Mouse (Mus musculus) kidney, embryonic 16.5 days (tissue): ENCODE measurements at regions not wholly inside any gene's neighbourhood (a gene's known extent, or its start where the extent isn't known, plus 50 kb on each side); places are given as distances from the start of the nearest gene placed in this dataset.
A peak's percentile ranks its signal among the peaks of the same experiment; 100 is the strongest.

Experiments
- ATAC-seq: fragments of 200-750 bp; cut with Nextera tagmentation; 2 replicates; pipeline ENCODE4 v1.8.0; 2017; ENCODE audit warnings: moderate TSS enrichment; ENCODE audit not compliant: low FRiP score, low TSS enrichment
- H3K27ac ChIP-seq: fragments of 300-500 bp; sonication (generic); 2 replicates; pipeline ENCODE4 v1.5.1; 2014; ENCODE audit warnings: low read length
- H3K27me3 ChIP-seq: fragments of 300-500 bp; sonication (generic); 2 replicates; pipeline ENCODE4 v1.6.1; 2014; ENCODE audit warnings: low read length, control low read depth, mixed read lengths; ENCODE audit not compliant: insufficient read depth
- H3K36me3 ChIP-seq: fragments of 300-500 bp; sonication (generic); 2 replicates; pipeline ENCODE4 v1.6.1; 2014; ENCODE audit warnings: low read length, control low read depth, mixed read lengths; ENCODE audit not compliant: insufficient read depth
- H3K4me1 ChIP-seq: fragments of 300-500 bp; sonication (generic); 2 replicates; pipeline ENCODE4 v1.6.1; 2014; ENCODE audit warnings: low read length, control low read depth, mixed read lengths; ENCODE audit not compliant: insufficient read depth
- H3K4me2 ChIP-seq: fragments of 300-500 bp; sonication (generic); replicated peaks from 2 replicates; pipeline ENCODE4 v1.6.1; 2014; ENCODE audit warnings: low read depth, low read length
- H3K4me3 ChIP-seq: fragments of 300-500 bp; sonication (generic); 2 replicates; pipeline ENCODE4 v1.5.1; 2014; ENCODE audit warnings: mild to moderate bottlenecking, low read length
- H3K9ac ChIP-seq: fragments of 300-500 bp; sonication (generic); replicated peaks from 2 replicates; pipeline ENCODE4 v1.6.1; 2014; ENCODE audit warnings: low read length
- H3K9me3 ChIP-seq: fragments of 300-500 bp; sonication (generic); 2 replicates; pipeline ENCODE4 v1.6.1; 2016; ENCODE audit warnings: low read length, control low read depth
- WGBS: fragments of 180-500 bp; shearing (Covaris S2); extraction: QIAGEN DNeasy Blood & Tissue Kit; methylation state at CpG from one replicate; pipeline ENCODE4 v1.1.7; 2014; 5-methylcytosine and 5-hydroxymethylcytosine counted together

- H3K9ac ChIP-seq: no peak overlapping the region
- H3K36me3 ChIP-seq: no peaks in the 10 kb centered on the region
- H3K4me2 ChIP-seq: no peak overlapping the region
- no peak overlapping the region for H3K4me3 ChIP-seq
- H3K27ac ChIP-seq: no peak overlapping the region
- peak; percentile 59; the same call in 1 of the 2 replicates for ATAC-seq
- H3K4me1 ChIP-seq: no peaks in the 10 kb centered on the region
- H3K9me3 ChIP-seq: no peaks in the 10 kb centered on the region
- 49% methylated on average over 7 of the region's 7 CpGs for WGBS
- H3K27me3 ChIP-seq: no peaks in the 10 kb centered on the region
Observed at GRCm38 (mm10) chr2:78726060-78726459, 141.9 kb upstream of the Ube2e3 start.

GRCm38 (mm10) chr2:78724416-78724815 is 143.5 kb upstream of the Ube2e3 start:
- no peaks in the 10 kb centered on the region for H3K36me3 ChIP-seq
- no peak overlapping the region for H3K4me2 ChIP-seq
- H3K9ac ChIP-seq: no peak overlapping the region
- WGBS: 48% methylated on average over 2 of the region's 2 CpGs
- H3K27me3 ChIP-seq: no peaks in the 10 kb centered on the region
- no peaks in the 10 kb centered on the region for H3K4me1 ChIP-seq
- ATAC-seq: no peak
- no peak overlapping the region for H3K4me3 ChIP-seq
- H3K27ac ChIP-seq: no peak overlapping the region
- no peaks in the 10 kb centered on the region for H3K9me3 ChIP-seq

- no peaks in the 10 kb centered on the region for H3K27me3 ChIP-seq
- ATAC-seq: no peak
- no peaks in the 10 kb centered on the region for H3K4me1 ChIP-seq
- H3K36me3 ChIP-seq: no peaks in the 10 kb centered on the region
- H3K4me2 ChIP-seq: no peak overlapping the region
- WGBS: 98% methylated on average over 3 of the region's 3 CpGs
- H3K9ac ChIP-seq: no peak overlapping the region
- H3K27ac ChIP-seq: no peak overlapping the region
- no peak overlapping the region for H3K4me3 ChIP-seq
- no peaks in the 10 kb centered on the region for H3K9me3 ChIP-seq
Observed at GRCm38 (mm10) chr2:78723423-78723822, 144.5 kb upstream of the Ube2e3 start.

- Histone ChIP-seq H3K4me1 (no peaks in the 10 kb centered on the region), H3K4me3 (no peak overlapping the region), H3K27ac (no peak overlapping the region), H3K9ac (no peak overlapping the region), H3K36me3 (no peaks in the 10 kb centered on the region), H3K4me2 (no peak overlapping the region), H3K9me3 (no peaks in the 10 kb centered on the region), H3K27me3 (no peaks in the 10 kb centered on the region)
- 76% methylated on average over 6 of the region's 6 CpGs for WGBS
- no peak for ATAC-seq
Observed at GRCm38 (mm10) chr2:78722739-78723138, 145.2 kb upstream of the Ube2e3 start.

- no peak overlapping the region for H3K4me2 ChIP-seq
- 43% methylated on average over 1 of the region's 1 CpGs for WGBS
- H3K4me1 ChIP-seq: no peaks in the 10 kb centered on the region
- ATAC-seq: no peak
- no peaks in the 10 kb centered on the region for H3K9me3 ChIP-seq
- no peak overlapping the region for H3K9ac ChIP-seq
- no peak overlapping the region for H3K27ac ChIP-seq
- no peak overlapping the region for H3K4me3 ChIP-seq
- H3K36me3 ChIP-seq: no peaks in the 10 kb centered on the region
- no peaks in the 10 kb centered on the region for H3K27me3 ChIP-seq
Observed at GRCm38 (mm10) chr2:78718550-78718949, 149.4 kb upstream of the Ube2e3 start.

DNA sequence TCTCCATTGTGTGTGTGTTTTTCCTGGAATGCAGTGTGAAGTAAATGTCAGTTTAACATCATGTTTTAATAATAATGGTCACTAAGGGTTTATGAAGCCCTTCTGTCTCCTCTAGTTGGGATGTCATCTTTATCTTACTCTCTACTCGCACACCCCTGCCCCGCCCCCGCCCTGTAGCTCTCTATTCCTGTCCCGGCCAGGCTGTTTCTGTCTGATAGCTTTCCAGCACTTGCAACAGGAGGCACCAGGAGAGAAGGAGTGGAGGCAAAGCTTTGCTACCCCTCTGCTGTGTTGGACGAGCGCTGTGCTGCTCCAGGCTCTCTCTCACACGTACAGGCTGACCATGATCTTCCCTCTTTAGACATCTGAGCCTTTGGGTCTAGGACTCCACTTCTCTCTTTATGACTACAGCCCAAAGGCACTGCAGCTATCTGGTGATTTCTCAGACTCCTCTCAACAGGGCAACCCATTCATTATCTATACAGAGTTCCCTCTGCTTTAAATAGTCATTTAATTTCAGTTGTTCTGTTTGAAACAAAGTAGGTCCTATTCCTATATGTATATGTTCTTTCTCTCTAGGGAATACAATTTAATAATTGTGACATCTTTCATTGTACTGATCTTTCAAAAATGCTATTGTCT is 151.6 kb upstream of the Ube2e3 start:
- WGBS: 71% methylated on average over 7 of the region's 7 CpGs
- no peak overlapping the region for H3K4me2 ChIP-seq
- H3K4me1 ChIP-seq: no peaks in the 10 kb centered on the region
- no peak overlapping the region for H3K27ac ChIP-seq
- ATAC-seq: no peak
- H3K36me3 ChIP-seq: no peaks in the 10 kb centered on the region
- no peaks in the 10 kb centered on the region for H3K9me3 ChIP-seq
- no peak overlapping the region for H3K4me3 ChIP-seq
- no peak overlapping the region for H3K9ac ChIP-seq
- no peaks in the 10 kb centered on the region for H3K27me3 ChIP-seq

GRCm38 (mm10) chr2:78694851-78695250 is 173.1 kb upstream of the Ube2e3 start:
- WGBS: 90% methylated on average over 6 of the region's 6 CpGs
- Histone ChIP-seq H3K36me3 (no peaks in the 10 kb centered on the region), H3K27me3 (no peaks in the 10 kb centered on the region), H3K4me3 (no peak overlapping the region), H3K4me2 (no peak overlapping the region), H3K9ac (no peak overlapping the region), H3K4me1 (no peaks in the 10 kb centered on the region), H3K27ac (no peak overlapping the region), H3K9me3 (no peaks in the 10 kb centered on the region)
- ATAC-seq: no peak

GRCm38 (mm10) chr2:78656668-78657067 is 211.3 kb upstream of the Ube2e3 start:
- Histone ChIP-seq H3K4me3 (no peak overlapping the region), H3K27me3 (no peaks in the 10 kb centered on the region), H3K27ac (no peak overlapping the region), H3K9ac (no peak overlapping the region), H3K4me2 (no peak overlapping the region), H3K36me3 (no peaks in the 10 kb centered on the region), H3K4me1 (no peaks in the 10 kb centered on the region), H3K9me3 (no peaks in the 10 kb centered on the region)
- WGBS: 85% methylated on average over 2 of the region's 2 CpGs
- no peak for ATAC-seq

- Histone ChIP-seq H3K4me3 (no peak overlapping the region), H3K4me1 (no peaks in the 10 kb centered on the region), H3K27ac (no peak overlapping the region), H3K9me3 (no peaks in the 10 kb centered on the region), H3K9ac (no peak overlapping the region), H3K4me2 (no peak overlapping the region), H3K27me3 (no peaks in the 10 kb centered on the region), H3K36me3 (no peaks in the 10 kb centered on the region)
- 79% methylated on average over 7 of the region's 7 CpGs for WGBS
- no peak for ATAC-seq
Observed at GRCm38 (mm10) chr2:78655156-78655855, 212.6 kb upstream of the Ube2e3 start.

GRCm38 (mm10) chr2:78651549-78651948 is 216.4 kb upstream of the Ube2e3 start:
- WGBS: 58% methylated on average over 2 of the region's 2 CpGs
- H3K4me3 ChIP-seq: no peak overlapping the region
- ATAC-seq: no peak

More at GRCm38 (mm10) chr2:78651549-78651948, 216.4 kb upstream of the Ube2e3 start:
- Histone ChIP-seq H3K9ac (no peak overlapping the region), H3K4me1 (no peaks in the 10 kb centered on the region), H3K27me3 (no peaks in the 10 kb centered on the region), H3K36me3 (no peaks in the 10 kb centered on the region), H3K27ac (no peak overlapping the region), H3K4me2 (no peak overlapping the region), H3K9me3 (no peaks in the 10 kb centered on the region)
